Mouse (Mus musculus) heart, embryonic 16.5 days (tissue): ENCODE results near the gene Gpr146. TPM values are rescaled to one million over a fixed set of nuclear protein-coding genes. Genes with fewer than 3 reads are reported as not detected.

Source experiments
- ATAC-seq: fragments of 200-750 bp; cut with Nextera tagmentation; replicated peaks from 2 replicates; pipeline ENCODE4 v1.8.0; 2017; ENCODE audit warnings: moderate number of reproducible peaks; ENCODE audit not compliant: insufficient read depth, low FRiP score; ENCODE audit errors: extremely low read depth
- H3K27ac ChIP-seq: fragments of 300-500 bp; sonication (generic); 2 replicates; pipeline ENCODE4 v1.5.1; 2014; ENCODE audit warnings: mild to moderate bottlenecking, low read length, control low read depth, moderate library complexity
- H3K27me3 ChIP-seq: fragments of 300-500 bp; sonication (generic); 2 replicates; pipeline ENCODE4 v1.6.1; 2014; ENCODE audit warnings: low read length, mixed read lengths; ENCODE audit not compliant: control insufficient read depth, insufficient read depth
- H3K36me3 ChIP-seq: fragments of 300-500 bp; sonication (generic); 2 replicates; pipeline ENCODE4 v1.6.1; 2014; ENCODE audit not compliant: control insufficient read depth, insufficient read depth
- H3K4me1 ChIP-seq: fragments of 300-500 bp; sonication (generic); 2 replicates; pipeline ENCODE4 v1.6.1; 2014; ENCODE audit warnings: low read length, mixed read lengths; ENCODE audit not compliant: control insufficient read depth, insufficient read depth
- H3K4me2 ChIP-seq: fragments of 300-500 bp; sonication (generic); 2 replicates; pipeline ENCODE4 v1.6.1; 2014; ENCODE audit warnings: low read depth, mild to moderate bottlenecking, control low read depth, low read length
- H3K4me3 ChIP-seq: fragments of 300-500 bp; sonication (generic); 2 replicates; pipeline ENCODE4 v1.5.1; 2014; ENCODE audit warnings: mild to moderate bottlenecking, control low read depth, low read length
- H3K9ac ChIP-seq: fragments of 300-500 bp; sonication (generic); 2 replicates; pipeline ENCODE4 v1.6.1; 2014; ENCODE audit warnings: low read length, control low read depth
- H3K9me3 ChIP-seq: fragments of 300-500 bp; sonication (generic); replicated peaks from 2 replicates; pipeline ENCODE4 v1.6.1; 2016; ENCODE audit warnings: low read length; ENCODE audit not compliant: control insufficient read depth
- WGBS: fragments of 180-500 bp; shearing (Covaris S2); extraction: QIAGEN DNeasy Blood & Tissue Kit; methylation state at CpG from one replicate; pipeline ENCODE4 v1.1.7; 2014; 5-methylcytosine and 5-hydroxymethylcytosine counted together
- polyA plus RNA-seq: library from polyadenylated mRNA; unstranded; fragments of >200 nt; fragmentation: Nextera tagmentation; extraction: Ambion mirVana; gene quantifications from 2 replicates; pipeline ENCODE4 v1.2.1, GENCODE M21; 2015

Gpr146 gene
- polyA plus RNA-seq, 1 experiment from 2014 or later, result 17.1 TPM

GRCm38 (mm10) chr5:139352317-139352716, 25.2 kb upstream of the Gpr146 start, which contains the start of gene Cyp2w1:
Gene Cyp2w1, plus strand, starts transcription at chr5:139352617.
- H3K4me2 ChIP-seq, result no peak within 1 kb of the TSS
- no peak for ATAC-seq
- WGBS, result 61% methylated on average over 6 of the region's 6 CpGs

GRCm38 (mm10) chr5:139353496-139353895, 24.0 kb upstream of the Gpr146 start:
- Histone ChIP-seq H3K4me2 (no peak overlapping the region), H3K9ac (no peak overlapping the region), H3K27me3 (no peaks in the 10 kb centered on the region; the same call in 1 of the 2 replicates), H3K27ac (no peak overlapping the region), H3K9me3 (no peaks in the 10 kb centered on the region), H3K4me1 (peaks cover 10% of the 10 kb centered on the region), H3K4me3 (no peak overlapping the region), H3K36me3 (no peaks in the 10 kb centered on the region)
- 57% methylated on average over 10 of the region's 10 CpGs for WGBS
- no peak for ATAC-seq

More at GRCm38 (mm10) chr5:139352317-139352716, 25.2 kb upstream of the Gpr146 start, which contains the start of gene Cyp2w1:
- peak within 1 kb of the TSS; percentile 25; the same call in 1 of the 2 replicates for H3K27ac ChIP-seq
- no peak within 1 kb of the TSS for H3K4me3 ChIP-seq
- H3K27me3 ChIP-seq, result no peaks in the 10 kb centered on the region; the same call in 1 of the 2 replicates
- H3K9ac ChIP-seq, result peak within 1 kb of the TSS; percentile 23; the same call in 1 of the 2 replicates
- peaks cover 6% of the 10 kb centered on the region; the same call in 1 of the 2 replicates for H3K4me1 ChIP-seq
- H3K36me3 ChIP-seq, result no peaks in the 10 kb centered on the region
- H3K9me3 ChIP-seq, result no peaks in the 10 kb centered on the region

GRCm38 (mm10) chr5:139353946-139354345, 23.6 kb upstream of the Gpr146 start:
- Histone ChIP-seq H3K27ac (no peak overlapping the region), H3K36me3 (no peaks in the 10 kb centered on the region), H3K9ac (no peak overlapping the region), H3K27me3 (no peaks in the 10 kb centered on the region; the same call in 1 of the 2 replicates), H3K4me3 (no peak overlapping the region), H3K4me1 (peaks cover 10% of the 10 kb centered on the region), H3K9me3 (no peaks in the 10 kb centered on the region), H3K4me2 (no peak overlapping the region)
- ATAC-seq, result no peak
- 90% methylated on average over 11 of the region's 11 CpGs for WGBS

GRCm38 (mm10) chr5:139355235-139355772, 22.2 kb upstream of the Gpr146 start:
- H3K4me1 ChIP-seq, result peaks cover 10% of the 10 kb centered on the region
- H3K4me2 ChIP-seq, result no peak overlapping the region
- H3K36me3 ChIP-seq, result no peaks in the 10 kb centered on the region
- no peaks in the 10 kb centered on the region; the same call in 1 of the 2 replicates for H3K27me3 ChIP-seq
- WGBS, result 32% methylated on average over 19 of the region's 19 CpGs
- no peak overlapping the region for H3K27ac ChIP-seq
- H3K9me3 ChIP-seq, result no peaks in the 10 kb centered on the region
- no peak overlapping the region for H3K4me3 ChIP-seq
- ATAC-seq, result no peak
- no peak overlapping the region for H3K9ac ChIP-seq

GRCm38 (mm10) chr5:139358653-139359052, 18.8 kb upstream of the Gpr146 start:
- Histone ChIP-seq H3K36me3 (no peaks in the 10 kb centered on the region), H3K4me3 (no peak overlapping the region), H3K27ac (no peak overlapping the region), H3K4me2 (no peak overlapping the region), H3K4me1 (peaks cover 4% of the 10 kb centered on the region; the same call in 1 of the 2 replicates), H3K9me3 (no peaks in the 10 kb centered on the region), H3K27me3 (no peaks in the 10 kb centered on the region), H3K9ac (no peak overlapping the region)
- peak; percentile 42 for ATAC-seq
- whole genome bisulfite sequencing, result 41% methylated on average over 2 of the region's 2 CpGs

- no peaks in the 10 kb centered on the region for H3K27me3 ChIP-seq
- no peak overlapping the region for H3K9ac ChIP-seq
- H3K27ac ChIP-seq, result no peak overlapping the region
- WGBS, result 82% methylated on average over 5 of the region's 5 CpGs
- no peaks in the 10 kb centered on the region for H3K36me3 ChIP-seq
- H3K9me3 ChIP-seq, result no peaks in the 10 kb centered on the region
- H3K4me1 ChIP-seq, result peaks cover 3% of the 10 kb centered on the region
- no peak overlapping the region for H3K4me2 ChIP-seq
- no peak overlapping the region for H3K4me3 ChIP-seq
- no peak for ATAC-seq
These were observed 18.3 kb upstream of the Gpr146 start for GRCm38 (mm10) chr5:139359244-139359643.

GRCm38 (mm10) chr5:139363858-139364257, 13.6 kb upstream of the Gpr146 start:
- no peak for ATAC-seq
- 57% methylated on average over 7 of the region's 7 CpGs for WGBS
- H3K27me3 ChIP-seq, result no peaks in the 10 kb centered on the region

GRCm38 (mm10) chr5:139364260-139364910, 13.1 kb upstream of the Gpr146 start:
- Histone ChIP-seq H3K9me3 (no peaks in the 10 kb centered on the region), H3K9ac (peak overlapping the region; percentile 30), H3K27ac (peak overlapping the region; percentile 36), H3K36me3 (no peaks in the 10 kb centered on the region), H3K4me2 (no peak overlapping the region), H3K4me1 (peaks cover 11% of the 10 kb centered on the region), H3K4me3 (no peak overlapping the region), H3K27me3 (no peaks in the 10 kb centered on the region)
- WGBS, result 28% methylated on average over 12 of the region's 12 CpGs
- peak; percentile 47 for ATAC-seq

More at GRCm38 (mm10) chr5:139363858-139364257, 13.6 kb upstream of the Gpr146 start:
- Histone ChIP-seq H3K4me3 (no peak overlapping the region), H3K4me2 (no peak overlapping the region), H3K36me3 (no peaks in the 10 kb centered on the region), H3K9ac (no peak overlapping the region), H3K27ac (no peak overlapping the region), H3K4me1 (peaks cover 11% of the 10 kb centered on the region), H3K9me3 (no peaks in the 10 kb centered on the region)

GRCm38 (mm10) chr5:139364911-139365571, 12.5 kb upstream of the Gpr146 start:
- Histone ChIP-seq H3K4me3 (no peak overlapping the region), H3K4me1 (peaks cover 11% of the 10 kb centered on the region), H3K27ac (peak overlapping the region; percentile 36), H3K4me2 (no peak overlapping the region), H3K9ac (no peak overlapping the region; the same call in 1 of the 2 replicates), H3K36me3 (no peaks in the 10 kb centered on the region), H3K27me3 (no peaks in the 10 kb centered on the region), H3K9me3 (no peaks in the 10 kb centered on the region)
- no peak for ATAC-seq
- 39% methylated on average over 5 of the region's 5 CpGs for WGBS
